Mouse (Mus musculus) intestine, embryonic 15.5 days (tissue): ENCODE measurements at regions not wholly inside any gene's neighbourhood (a gene's known extent, or its start where the extent isn't known, plus 50 kb on each side); places are given as distances from the start of the nearest gene placed in this dataset.
"Not testable (repeated sequence)": the region's sequence is repeated elsewhere in the genome, so short reads cannot be mapped to it uniquely, and the experiment has no call there.

Experiments
- ATAC-seq: fragments of 200-750 bp; cut with Nextera tagmentation; 2 replicates; pipeline ENCODE4 v1.8.0; 2017; ENCODE audit warnings: moderate TSS enrichment, moderate library complexity
- H3K27ac ChIP-seq: fragments of 300-500 bp; sonication (generic); 2 replicates; pipeline ENCODE4 v1.5.1; 2015; ENCODE audit warnings: mild to moderate bottlenecking, inconsistent platforms
- H3K27me3 ChIP-seq: fragments of 300-500 bp; sonication (generic); replicated peaks from 2 replicates; pipeline ENCODE4 v1.6.1; 2015; ENCODE audit warnings: inconsistent platforms
- H3K36me3 ChIP-seq: fragments of 300-500 bp; sonication (generic); 2 replicates; pipeline ENCODE4 v1.6.1; 2015; ENCODE audit warnings: inconsistent platforms
- H3K4me1 ChIP-seq: fragments of 300-500 bp; sonication (generic); replicated peaks from 2 replicates; pipeline ENCODE4 v1.6.1; 2015; ENCODE audit warnings: inconsistent platforms
- H3K4me2 ChIP-seq: fragments of 300-500 bp; sonication (generic); replicated peaks from 2 replicates; pipeline ENCODE4 v1.6.1; 2015; ENCODE audit warnings: mild to moderate bottlenecking, inconsistent platforms
- H3K4me3 ChIP-seq: fragments of 300-500 bp; sonication (generic); replicated peaks from 2 replicates; pipeline ENCODE4 v1.5.1; 2015; ENCODE audit warnings: inconsistent platforms
- H3K9ac ChIP-seq: fragments of 300-500 bp; sonication (generic); 2 replicates; pipeline ENCODE4 v1.6.1; 2015; ENCODE audit warnings: inconsistent platforms
- H3K9me3 ChIP-seq: fragments of 300-500 bp; sonication (generic); 2 replicates; pipeline ENCODE4 v1.6.1; 2016; ENCODE audit warnings: inconsistent platforms
- WGBS: fragments of 180-500 bp; shearing (Covaris S2); methylation state at CpG from one replicate; pipeline ENCODE4 v1.1.7; 2015; 5-methylcytosine and 5-hydroxymethylcytosine counted together

- 75% methylated on average over 6 of the region's 6 CpGs for WGBS
- no peak overlapping the region for H3K4me2 ChIP-seq
- H3K9ac ChIP-seq, result no peak overlapping the region
- no peaks in the 10 kb centered on the region for H3K9me3 ChIP-seq
- no peaks in the 10 kb centered on the region for H3K4me1 ChIP-seq
- no peaks in the 10 kb centered on the region for H3K36me3 ChIP-seq
- H3K27ac ChIP-seq, result no peak overlapping the region
- H3K4me3 ChIP-seq, result no peak overlapping the region
- no peaks in the 10 kb centered on the region for H3K27me3 ChIP-seq
- no peak for ATAC-seq
Observed at GRCm38 (mm10) chr17:6853641-6854040, 71.1 kb upstream of the Ezr start.

GRCm38 (mm10) chr17:6852177-6852947, 69.8 kb upstream of the Ezr start:
- Histone ChIP-seq H3K4me1 (no peaks in the 10 kb centered on the region), H3K9ac (no peak overlapping the region), H3K27me3 (no peaks in the 10 kb centered on the region), H3K9me3 (no peaks in the 10 kb centered on the region), H3K36me3 (no peaks in the 10 kb centered on the region), H3K27ac (no peak overlapping the region), H3K4me2 (no peak overlapping the region), H3K4me3 (no peak overlapping the region)
- WGBS, result 52% methylated on average over 11 of the region's 11 CpGs
- ATAC-seq, result no peak

- no peak for ATAC-seq
- Histone ChIP-seq H3K4me1 (no peaks in the 10 kb centered on the region), H3K27ac (no peak overlapping the region), H3K9ac (no peak overlapping the region), H3K9me3 (no peaks in the 10 kb centered on the region), H3K4me2 (no peak overlapping the region), H3K27me3 (no peaks in the 10 kb centered on the region), H3K36me3 (no peaks in the 10 kb centered on the region), H3K4me3 (no peak overlapping the region)
Observed at GRCm38 (mm10) chr17:6850513-6850912, 67.9 kb upstream of the Ezr start.

GRCm38 (mm10) chr17:6841781-6842465, 59.3 kb upstream of the Ezr start:
- not testable (repeated sequence) for H3K27me3 ChIP-seq, H3K27ac ChIP-seq, H3K4me1 ChIP-seq, H3K9ac ChIP-seq, H3K9me3 ChIP-seq, H3K36me3 ChIP-seq, H3K4me3 ChIP-seq, H3K4me2 ChIP-seq, ATAC-seq
- WGBS, result 90% methylated on average over 19 of the region's 19 CpGs

GRCm38 (mm10) chr17:6835333-6835916, 52.8 kb upstream of the Ezr start:
- Histone ChIP-seq H3K27ac (peak overlapping the region; percentile 44), H3K36me3 (no peaks in the 10 kb centered on the region), H3K4me3 (no peak overlapping the region), H3K9me3 (no peaks in the 10 kb centered on the region), H3K4me2 (no peak overlapping the region), H3K9ac (no peak overlapping the region), H3K4me1 (0 out of 2 replicates have a peak, but pooled peaks cover 4% of the 10 kb centered on the region), H3K27me3 (no peaks in the 10 kb centered on the region)
- peak; percentile 82 for ATAC-seq
- 38% methylated on average over 7 of the region's 7 CpGs for WGBS
